Mouse (Mus musculus): ENCODE data around the gene Tmem95.

GRCm38 (mm10) chr11:69876867-69877266 lies 951 bp downstream of the Tmem95 start:
- TF ChIP-seq CTCF (IDR thresholded peaks at IDR 0.05; ENCODE audit: borderline replicate concordance, extremely low read depth, insufficient read depth, insufficient read length) (peak; percentile 86), POLR2A (IDR thresholded peaks at IDR 0.05; ENCODE audit: borderline replicate concordance, extremely low read depth, insufficient read depth, insufficient read length, poor library complexity, severe bottlenecking) (no peak)

All from brain, embryonic 14.5 days (tissue).